Mouse (Mus musculus): Measurements from ENCODE around the gene Samd13. TPM values are rescaled to one million over a fixed set of nuclear protein-coding genes. Genes with fewer than 3 reads are reported as not detected.
A peak's percentile ranks its signal among the peaks of the same experiment; 100 is the strongest.

Gene Samd13
- polyA plus RNA-seq, 1 experiment from 2014 or later = 0.48 TPM

DNA sequence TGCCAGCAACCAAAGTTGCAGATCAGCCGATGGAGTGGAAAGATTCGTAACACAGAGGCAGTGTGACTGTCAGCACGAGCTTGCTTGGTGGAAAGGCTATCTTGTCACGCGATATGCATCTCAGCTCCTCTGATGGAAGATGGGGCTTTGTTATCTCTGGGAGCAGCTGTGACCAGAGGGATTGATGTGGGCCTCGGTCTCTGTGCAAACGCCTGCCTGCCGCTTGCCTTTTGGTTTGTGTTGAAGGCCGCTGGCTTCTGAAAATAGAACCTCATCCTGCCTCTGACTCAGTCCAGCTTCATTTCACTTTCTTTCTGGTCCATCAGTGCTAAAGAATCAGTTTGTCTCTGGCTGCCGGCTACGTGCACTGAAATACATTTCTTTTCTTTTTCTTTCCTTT is 13.6 kb upstream of the Samd13 start:
- Histone ChIP-seq H3K9me3 (replicated peaks) (no peaks in the 10 kb centered on the region), H3K4me2 (no peak overlapping the region), H3K27ac (no peak overlapping the region), H3K9ac (no peak overlapping the region), H3K4me3 (no peak overlapping the region), H3K27me3 (no peaks in the 10 kb centered on the region), H3K4me1 (no peaks in the 10 kb centered on the region), H3K36me3 (ENCODE audit: poor library complexity, severe bottlenecking) (no peaks in the 10 kb centered on the region)
- no peak for ATAC-seq
- WGBS = 75% methylated on average over 11 of the region's 11 CpGs

DNA sequence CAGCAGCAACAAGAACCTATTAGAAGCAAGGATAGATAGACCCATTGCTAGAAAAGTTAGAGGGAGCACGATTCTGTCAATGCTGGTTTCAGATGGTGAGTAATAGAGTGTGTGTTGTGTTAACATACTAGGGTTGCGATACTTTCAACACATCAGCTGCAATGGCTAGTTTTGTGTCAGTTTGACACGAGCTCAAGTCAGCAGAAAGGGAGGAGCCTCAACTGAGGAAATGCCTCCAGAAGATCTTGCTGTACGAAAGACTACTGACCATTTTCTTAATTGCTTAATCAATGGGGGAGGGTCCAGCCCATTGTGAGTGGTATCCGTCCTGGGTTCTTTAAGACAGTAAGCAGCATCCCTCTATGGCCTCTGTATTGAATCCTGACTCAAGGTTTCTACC is 7.2 kb upstream of the Samd13 start:
- Histone ChIP-seq H3K4me2 (no peak overlapping the region), H3K27me3 (no peaks in the 10 kb centered on the region), H3K4me1 (no peaks in the 10 kb centered on the region), H3K9ac (no peak overlapping the region), H3K9me3 (replicated peaks) (no peaks in the 10 kb centered on the region), H3K36me3 (ENCODE audit: poor library complexity, severe bottlenecking) (no peaks in the 10 kb centered on the region), H3K27ac (no peak overlapping the region), H3K4me3 (no peak overlapping the region)
- no peak for ATAC-seq
- WGBS = 81% methylated on average over 5 of the region's 5 CpGs

DNA sequence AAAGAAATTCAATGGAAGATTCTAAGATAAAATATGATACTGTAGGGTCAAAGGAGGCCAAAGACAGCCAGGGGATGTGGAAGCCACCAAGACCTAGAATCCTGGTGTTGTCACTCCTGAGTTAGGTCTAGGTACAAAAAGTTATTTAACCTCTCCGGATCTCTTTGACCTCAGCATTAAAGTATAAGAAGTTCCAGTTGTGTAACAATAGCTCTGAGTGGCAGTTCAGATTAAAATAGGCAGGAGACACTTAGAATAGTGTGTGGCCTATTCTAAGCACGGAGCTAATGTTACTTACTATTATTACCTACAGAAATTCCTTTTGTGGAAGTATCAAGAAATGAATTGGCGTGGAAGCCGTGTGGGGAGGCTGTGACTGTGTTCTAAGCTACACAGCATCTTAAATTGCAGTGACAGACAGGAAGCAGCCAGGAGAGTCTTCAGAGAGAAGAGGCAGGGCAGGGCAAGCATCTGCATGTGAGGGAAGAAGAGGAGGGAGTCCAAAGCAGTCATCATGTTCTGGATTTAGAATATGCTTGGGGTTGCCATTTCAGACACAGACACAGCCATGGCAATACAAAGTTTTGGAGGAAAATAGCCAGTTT is 1.8 kb upstream of the Samd13 start:
- Histone ChIP-seq H3K27ac (no peak overlapping the region), H3K4me2 (no peak overlapping the region)

GRCm38 (mm10) chr3:146686428-146686827 is 1.0 kb upstream of the Samd13 start:
- Histone ChIP-seq H3K27ac (no peak overlapping the region), H3K4me3 (no peak overlapping the region), H3K9me3 (replicated peaks) (no peaks in the 10 kb centered on the region), H3K9ac (no peak overlapping the region), H3K36me3 (ENCODE audit: poor library complexity, severe bottlenecking) (no peaks in the 10 kb centered on the region), H3K4me2 (no peak overlapping the region), H3K27me3 (peaks cover 15% of the 10 kb centered on the region), H3K4me1 (peaks cover 20% of the 10 kb centered on the region)
- no peak for ATAC-seq
- 91% methylated on average over 8 of the region's 8 CpGs for WGBS

More for the DNA sequence above, 1.8 kb upstream of the Samd13 start:
- H3K9ac ChIP-seq = no peak overlapping the region
- no peak overlapping the region for H3K4me3 ChIP-seq
- no peaks in the 10 kb centered on the region for H3K9me3 ChIP-seq (replicated peaks)
- no peaks in the 10 kb centered on the region for H3K36me3 ChIP-seq (ENCODE audit: poor library complexity, severe bottlenecking)
- WGBS = 79% methylated on average over 4 of the region's 4 CpGs
- ATAC-seq = no peak
- H3K27me3 ChIP-seq = peaks cover 15% of the 10 kb centered on the region
- peaks cover 13% of the 10 kb centered on the region for H3K4me1 ChIP-seq

GRCm38 (mm10) chr3:146683095-146683494 is 2.3 kb downstream of the Samd13 start:
- H3K27me3 ChIP-seq = peaks cover 15% of the 10 kb centered on the region
- H3K9ac ChIP-seq = no peak overlapping the region
- H3K4me2 ChIP-seq = no peak overlapping the region
- WGBS = 81% methylated on average over 2 of the region's 2 CpGs
- peaks cover 22% of the 10 kb centered on the region for H3K4me1 ChIP-seq
- H3K4me3 ChIP-seq = no peak overlapping the region
- no peaks in the 10 kb centered on the region for H3K9me3 ChIP-seq (replicated peaks)
- H3K27ac ChIP-seq = no peak overlapping the region
- H3K36me3 ChIP-seq (ENCODE audit: poor library complexity, severe bottlenecking) = no peaks in the 10 kb centered on the region
- ATAC-seq = no peak

GRCm38 (mm10) chr3:146682140-146682651 is 3.2 kb downstream of the Samd13 start:
- H3K36me3 ChIP-seq (ENCODE audit: poor library complexity, severe bottlenecking) = no peaks in the 10 kb centered on the region
- peak overlapping the region; percentile 20 for H3K4me3 ChIP-seq
- peaks cover 15% of the 10 kb centered on the region for H3K27me3 ChIP-seq
- peaks cover 22% of the 10 kb centered on the region for H3K4me1 ChIP-seq
- whole genome bisulfite sequencing = 29% methylated on average over 13 of the region's 13 CpGs
- H3K27ac ChIP-seq = 0 out of 2 replicates have a peak overlapping the region, but pooled peaks have one; percentile 2
- ATAC-seq = peak; percentile 51
- peak overlapping the region; percentile 51 for H3K4me2 ChIP-seq
- H3K9ac ChIP-seq = peak overlapping the region; percentile 43
- H3K9me3 ChIP-seq (replicated peaks) = no peaks in the 10 kb centered on the region

GRCm38 (mm10) chr3:146681696-146682095 is 3.7 kb downstream of the Samd13 start:
- Histone ChIP-seq H3K4me1 (peaks cover 22% of the 10 kb centered on the region), H3K27me3 (peaks cover 15% of the 10 kb centered on the region), H3K4me3 (peak overlapping the region; percentile 20; the same call in 1 of the 2 replicates), H3K9me3 (replicated peaks) (no peaks in the 10 kb centered on the region), H3K9ac (peak overlapping the region; percentile 43; the same call in 1 of the 2 replicates), H3K4me2 (peak overlapping the region; percentile 51), H3K27ac (no peak overlapping the region), H3K36me3 (ENCODE audit: poor library complexity, severe bottlenecking) (no peaks in the 10 kb centered on the region)
- ATAC-seq = peak; percentile 8; the same call in 1 of the 2 replicates
- WGBS = 65% methylated on average over 8 of the region's 8 CpGs

DNA sequence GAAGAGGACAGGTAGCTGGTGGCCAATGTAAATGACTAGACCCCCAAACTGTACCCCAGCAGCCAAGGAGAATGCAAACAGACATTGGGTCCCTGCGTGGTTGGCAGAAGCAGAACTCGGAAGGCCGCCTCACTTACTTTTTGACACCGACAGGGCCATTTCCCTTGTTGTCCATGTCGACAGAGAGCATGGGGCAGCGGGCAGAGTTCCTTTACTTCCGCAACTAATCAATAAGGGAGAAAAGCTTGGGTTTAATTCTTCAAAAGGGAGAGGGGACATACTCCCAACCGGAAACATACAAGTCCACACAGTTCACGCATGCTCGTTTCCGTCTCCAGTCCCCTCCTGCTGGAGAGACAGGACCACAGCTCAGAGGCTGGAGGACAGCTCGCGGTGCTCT is 4.8 kb downstream of the Samd13 start:
- WGBS = 91% methylated on average over 13 of the region's 13 CpGs
- Histone ChIP-seq H3K27ac (no peak overlapping the region), H3K4me1 (peaks cover 20% of the 10 kb centered on the region), H3K9ac (no peak overlapping the region), H3K4me2 (no peak overlapping the region), H3K27me3 (peaks cover 13% of the 10 kb centered on the region), H3K36me3 (ENCODE audit: poor library complexity, severe bottlenecking) (no peaks in the 10 kb centered on the region), H3K4me3 (no peak overlapping the region), H3K9me3 (replicated peaks) (no peaks in the 10 kb centered on the region)
- ATAC-seq = no peak

GRCm38 (mm10) chr3:146679646-146680045 is 5.7 kb downstream of the Samd13 start:
- Histone ChIP-seq H3K9me3 (replicated peaks) (no peaks in the 10 kb centered on the region), H3K27ac (no peak overlapping the region), H3K36me3 (ENCODE audit: poor library complexity, severe bottlenecking) (no peaks in the 10 kb centered on the region), H3K9ac (no peak overlapping the region), H3K4me2 (no peak overlapping the region), H3K4me1 (peaks cover 14% of the 10 kb centered on the region), H3K4me3 (no peak overlapping the region), H3K27me3 (peaks cover 10% of the 10 kb centered on the region)
- no peak for ATAC-seq
- WGBS = 94% methylated on average over 16 of the region's 16 CpGs

GRCm38 (mm10) chr3:146676193-146676592 is 9.2 kb downstream of the Samd13 start:
- H3K27me3 ChIP-seq = no peaks in the 10 kb centered on the region
- H3K4me3 ChIP-seq = no peak overlapping the region
- WGBS = 91% methylated on average over 4 of the region's 4 CpGs
- H3K4me1 ChIP-seq = no peaks in the 10 kb centered on the region
- no peak overlapping the region for H3K4me2 ChIP-seq
- no peaks in the 10 kb centered on the region for H3K9me3 ChIP-seq (replicated peaks)
- H3K36me3 ChIP-seq (ENCODE audit: poor library complexity, severe bottlenecking) = no peaks in the 10 kb centered on the region
- no peak overlapping the region for H3K9ac ChIP-seq
- no peak for ATAC-seq
- no peak overlapping the region for H3K27ac ChIP-seq

DNA sequence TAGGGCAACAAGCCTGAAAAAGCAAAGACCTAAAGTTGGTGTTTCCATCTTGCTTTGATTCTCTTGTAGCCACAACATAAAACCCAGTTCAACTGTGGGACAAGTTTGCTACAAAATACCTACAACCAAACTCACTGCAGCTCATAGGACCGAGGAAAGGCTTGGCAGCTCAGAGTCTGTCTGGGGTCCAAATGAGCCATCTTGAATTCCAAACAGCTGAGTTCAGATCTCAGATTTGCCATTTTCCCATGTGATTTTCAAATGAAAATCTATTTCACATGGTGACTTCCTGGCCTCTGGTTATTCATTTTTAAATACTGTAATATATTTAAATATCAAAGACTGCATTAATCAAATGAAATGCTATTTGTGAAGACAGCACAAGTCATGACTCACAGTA is 10.3 kb downstream of the Samd13 start:
- no peaks in the 10 kb centered on the region for H3K27me3 ChIP-seq
- H3K27ac ChIP-seq = no peak overlapping the region
- no peaks in the 10 kb centered on the region for H3K36me3 ChIP-seq (ENCODE audit: poor library complexity, severe bottlenecking)
- H3K9me3 ChIP-seq (replicated peaks) = no peaks in the 10 kb centered on the region
- no peaks in the 10 kb centered on the region for H3K4me1 ChIP-seq
- WGBS = 92% methylated on average over 1 of the region's 1 CpGs
- no peak overlapping the region for H3K4me2 ChIP-seq
- no peak overlapping the region for H3K4me3 ChIP-seq
- H3K9ac ChIP-seq = no peak overlapping the region
- ATAC-seq = no peak

- H3K9ac ChIP-seq = no peak overlapping the region
- H3K36me3 ChIP-seq (ENCODE audit: poor library complexity, severe bottlenecking) = no peaks in the 10 kb centered on the region
- no peaks in the 10 kb centered on the region for H3K27me3 ChIP-seq
- no peak for ATAC-seq
- H3K27ac ChIP-seq = no peak overlapping the region
- WGBS = 82% methylated on average over 2 of the region's 2 CpGs
- H3K9me3 ChIP-seq (replicated peaks) = no peaks in the 10 kb centered on the region
- H3K4me1 ChIP-seq = no peaks in the 10 kb centered on the region
- H3K4me3 ChIP-seq = no peak overlapping the region
- H3K4me2 ChIP-seq = no peak overlapping the region
Observed at GRCm38 (mm10) chr3:146671121-146671520, 14.3 kb downstream of the Samd13 start.

DNA sequence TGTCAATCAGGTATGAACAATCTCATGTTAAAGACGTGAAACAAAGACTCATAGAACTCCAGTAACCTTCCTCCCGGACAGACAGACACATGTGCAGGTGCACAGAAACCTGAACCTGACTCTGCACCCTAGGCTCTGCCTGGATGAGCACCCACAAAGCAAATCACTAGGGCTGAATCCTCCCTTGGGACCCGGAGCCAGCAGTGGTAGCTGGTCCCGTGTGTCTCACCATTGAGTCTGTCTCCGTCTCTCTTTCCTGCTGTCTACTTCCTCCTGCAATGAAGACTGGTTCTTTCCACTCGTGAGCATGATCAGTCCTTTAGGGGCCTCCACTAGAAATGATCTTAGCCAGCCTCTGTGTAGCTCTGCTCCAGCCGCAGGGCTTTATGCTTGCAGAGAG is 23.5 kb downstream of the Samd13 start:
- 81% methylated on average over 7 of the region's 7 CpGs for WGBS
- no peak overlapping the region for H3K9ac ChIP-seq
- H3K27me3 ChIP-seq = no peaks in the 10 kb centered on the region
- no peak overlapping the region for H3K4me3 ChIP-seq
- H3K27ac ChIP-seq = no peak overlapping the region
- no peaks in the 10 kb centered on the region for H3K36me3 ChIP-seq (ENCODE audit: poor library complexity, severe bottlenecking)
- ATAC-seq = no peak
- no peaks in the 10 kb centered on the region for H3K9me3 ChIP-seq (replicated peaks)
- no peak overlapping the region for H3K4me2 ChIP-seq
- H3K4me1 ChIP-seq = no peaks in the 10 kb centered on the region
